Mouse (Mus musculus): Measurements from ENCODE around the gene G430095P16Rik.

DNA sequence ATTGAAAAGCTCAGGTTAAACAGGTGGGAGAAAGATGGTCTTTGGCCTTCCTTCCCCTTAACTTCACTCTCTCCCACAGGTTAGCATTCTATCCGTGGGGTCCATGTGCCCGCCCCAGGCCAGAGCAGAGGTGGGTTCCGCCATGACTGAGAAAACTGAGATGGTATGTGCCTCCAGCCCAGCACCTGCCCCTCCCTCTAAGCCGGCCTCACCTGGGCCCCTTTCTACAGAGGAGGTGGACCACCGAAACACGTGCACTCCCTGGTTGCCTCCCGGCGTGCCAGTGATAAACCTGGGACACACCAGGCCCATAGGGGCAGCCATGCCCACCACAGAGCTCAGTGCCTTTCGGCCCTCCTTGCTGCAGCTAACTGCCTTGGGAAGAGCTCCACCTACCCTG is 20.2 kb upstream of the G430095P16Rik start:
- TF ChIP-seq POLR2A (IDR thresholded peaks at IDR 0.05; ENCODE audit: insufficient read depth, low read depth, low read length) = no peak
- TF ChIP-seq CTCF (IDR thresholded peaks at IDR 0.05; ENCODE audit: insufficient read depth, low read depth, low read length) = no peak

All from olfactory bulb, adult 2 months (tissue).